Mouse (Mus musculus) E14TG2a.4 (cell line): ENCODE measurements at regions not wholly inside any gene's neighbourhood (a gene's known extent, or its start where the extent isn't known, plus 50 kb on each side); places are given as distances from the start of the nearest gene placed in this dataset.
"Not testable (repeated sequence)": the region's sequence is repeated elsewhere in the genome, so short reads cannot be mapped to it uniquely, and the experiment has no call there.

Source experiments
- H3K27me3 ChIP-seq: 2 replicates; pipeline ENCODE4 v1.6.1; 2014; ENCODE audit warnings: low read length, control low read depth; ENCODE audit not compliant: insufficient read depth
- H3K36me3 ChIP-seq: 2 replicates; pipeline ENCODE4 v1.6.1; 2014; ENCODE audit warnings: low read length, control low read depth; ENCODE audit not compliant: insufficient read depth
- H3K4me1 ChIP-seq: replicated peaks from 2 replicates; pipeline ENCODE4 v1.6.1; 2014; ENCODE audit warnings: low read depth, low read length, control low read depth
- H3K4me3 ChIP-seq: replicated peaks from 2 replicates; pipeline ENCODE4 v1.5.1; 2014; ENCODE audit warnings: mild to moderate bottlenecking, low read length
- H3K9me3 ChIP-seq: 2 replicates; pipeline ENCODE4 v1.6.1; 2014; ENCODE audit warnings: low read length, control low read depth
- CTCF ChIP-seq: conservative IDR thresholded peaks from 2 replicates; pipeline ENCODE4 v1.5.1; 2014; ENCODE audit warnings: low read length
- NANOG ChIP-seq: IDR thresholded peaks from 2 replicates; pipeline ENCODE4 v1.6.1; 2014; ENCODE audit warnings: borderline replicate concordance, low read length, mixed read lengths
- POU5F1 ChIP-seq: IDR thresholded peaks from 2 replicates; pipeline ENCODE4 v1.6.1; 2014; ENCODE audit warnings: low read length, borderline replicate concordance

GRCm38 (mm10) chr3:17620398-17620797 lies 327.8 kb upstream of the Cypt12 start:
- H3K27me3 ChIP-seq: no peaks in the 10 kb centered on the region
- no peak for TF ChIP-seq NANOG
- TF ChIP-seq POU5F1: no peak
- no peak for TF ChIP-seq CTCF
- H3K9me3 ChIP-seq: no peaks in the 10 kb centered on the region
- no peaks in the 10 kb centered on the region for H3K4me1 ChIP-seq
- no peaks in the 10 kb centered on the region for H3K36me3 ChIP-seq
- H3K4me3 ChIP-seq: no peak overlapping the region

- no peak overlapping the region for H3K4me3 ChIP-seq
- no peaks in the 10 kb centered on the region for H3K4me1 ChIP-seq
- H3K27me3 ChIP-seq: no peaks in the 10 kb centered on the region
- no peaks in the 10 kb centered on the region for H3K9me3 ChIP-seq
- H3K36me3 ChIP-seq: no peaks in the 10 kb centered on the region
- TF ChIP-seq CTCF (no peak), POU5F1 (no peak), NANOG (no peak)
These were observed 315.7 kb upstream of the Cypt12 start for GRCm38 (mm10) chr3:17632484-17632883.

GRCm38 (mm10) chr3:17636276-17636675 lies 311.9 kb upstream of the Cypt12 start:
- Histone ChIP-seq H3K36me3 (no peaks in the 10 kb centered on the region), H3K4me3 (no peak overlapping the region), H3K4me1 (no peaks in the 10 kb centered on the region), H3K27me3 (no peaks in the 10 kb centered on the region), H3K9me3 (no peaks in the 10 kb centered on the region)
- no peak for TF ChIP-seq POU5F1
- TF ChIP-seq CTCF: no peak
- no peak for TF ChIP-seq NANOG

- H3K4me3 ChIP-seq, H3K36me3 ChIP-seq, H3K27me3 ChIP-seq, H3K4me1 ChIP-seq, H3K9me3 ChIP-seq: not testable (repeated sequence)
- peak; percentile 58 for TF ChIP-seq NANOG
These were observed 288.2 kb upstream of the Cypt12 start for GRCm38 (mm10) chr3:17659988-17660387.

GRCm38 (mm10) chr3:17661987-17662386 lies 286.2 kb upstream of the Cypt12 start:
- Histone ChIP-seq H3K9me3 (no peaks in the 10 kb centered on the region; the same call in 1 of the 2 replicates), H3K27me3 (no peaks in the 10 kb centered on the region), H3K36me3 (no peaks in the 10 kb centered on the region), H3K4me3 (no peak overlapping the region), H3K4me1 (0 out of 2 replicates have a peak, but pooled peaks cover 4% of the 10 kb centered on the region)
- TF ChIP-seq NANOG (no peak), POU5F1 (no peak), CTCF (no peak)

- TF ChIP-seq POU5F1 (no peak), CTCF (no peak), NANOG (no peak)
- no peaks in the 10 kb centered on the region for H3K27me3 ChIP-seq
These were observed 281.2 kb upstream of the Cypt12 start for GRCm38 (mm10) chr3:17667016-17667415.

GRCm38 (mm10) chr3:17668839-17669238 lies 279.4 kb upstream of the Cypt12 start:
- no peaks in the 10 kb centered on the region for H3K4me1 ChIP-seq
- H3K4me3 ChIP-seq: no peak overlapping the region

More at GRCm38 (mm10) chr3:17667016-17667415, 281.2 kb upstream of the Cypt12 start:
- no peaks in the 10 kb centered on the region for H3K9me3 ChIP-seq
- H3K4me1 ChIP-seq: no peaks in the 10 kb centered on the region
- H3K4me3 ChIP-seq: no peak overlapping the region
- H3K36me3 ChIP-seq: no peaks in the 10 kb centered on the region

More at GRCm38 (mm10) chr3:17668839-17669238, 279.4 kb upstream of the Cypt12 start:
- TF ChIP-seq NANOG (no peak), POU5F1 (no peak), CTCF (no peak)
- Histone ChIP-seq H3K36me3 (no peaks in the 10 kb centered on the region), H3K27me3 (no peaks in the 10 kb centered on the region), H3K9me3 (no peaks in the 10 kb centered on the region)
